Mouse (Mus musculus): ENCODE data around the gene Sppl2b.

DNA sequence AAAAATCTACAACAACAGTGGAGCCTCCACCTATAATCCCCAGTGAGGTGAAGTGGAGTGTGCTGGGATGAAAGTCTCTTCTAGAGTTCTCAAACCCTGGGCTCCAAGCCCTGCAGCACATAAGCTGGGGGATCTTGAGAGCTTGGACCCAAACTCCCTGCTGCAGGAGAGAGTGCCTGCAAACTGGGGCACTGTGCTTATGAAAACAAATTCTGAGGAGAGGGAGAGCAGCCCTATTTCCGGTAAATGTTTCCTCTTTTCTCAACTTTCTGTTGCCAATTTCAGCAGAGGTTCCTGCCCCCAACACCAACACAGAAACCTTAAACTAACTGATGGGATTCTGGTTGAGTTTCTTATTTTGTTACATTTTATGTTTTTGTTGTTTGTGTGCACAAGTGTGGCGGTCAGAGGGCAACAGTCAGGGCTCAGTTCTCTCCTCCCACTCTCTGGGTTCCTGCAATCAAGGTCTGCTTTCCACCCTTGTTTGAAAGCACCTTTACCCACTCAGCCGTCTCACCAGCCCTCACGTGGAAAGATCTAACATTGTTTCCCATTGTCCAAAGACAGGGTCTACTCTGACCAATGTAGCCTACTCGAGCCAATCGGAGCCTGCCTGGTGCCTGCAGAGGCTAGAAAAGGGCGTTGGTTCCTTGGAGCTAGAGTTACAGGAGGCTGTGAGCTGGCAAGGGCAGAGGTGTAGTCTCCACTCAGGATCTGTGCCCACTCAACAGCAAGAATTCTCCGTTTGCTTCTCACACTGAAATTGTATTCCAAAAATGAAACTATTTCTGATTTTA, 31.0 kb upstream of the Sppl2b start:
- TF ChIP-seq CTCF (IDR thresholded peaks at IDR 0.05; ENCODE audit: low read depth), result no peak
- TF ChIP-seq EP300 (IDR thresholded peaks at IDR 0.05; ENCODE audit: low read depth), result no peak

Data from heart, postnatal 0 days (tissue).